Mouse (Mus musculus) forebrain, embryonic 16.5 days (tissue): ENCODE measurements around the gene Ano4. TPM values are rescaled to one million over a fixed set of nuclear protein-coding genes. Genes with fewer than 3 reads are reported as not detected.

Source experiments
- ATAC-seq: fragments of 200-750 bp; cut with Nextera tagmentation; 2 replicates; pipeline ENCODE4 v1.8.0; 2017; ENCODE audit warnings: mild to moderate bottlenecking, moderate library complexity
- H3K27ac ChIP-seq: fragments of 300-500 bp; sonication (generic); 2 replicates; pipeline ENCODE4 v1.5.1; 2014; ENCODE audit warnings: low read length, control low read depth
- H3K27me3 ChIP-seq: fragments of 300-500 bp; sonication (generic); replicated peaks from 2 replicates; pipeline ENCODE4 v1.6.1; 2014; ENCODE audit warnings: low read length; ENCODE audit not compliant: control insufficient read depth, insufficient read depth
- H3K36me3 ChIP-seq: fragments of 300-500 bp; sonication (generic); 2 replicates; pipeline ENCODE4 v1.6.1; 2014; ENCODE audit not compliant: control insufficient read depth, insufficient read depth
- H3K4me1 ChIP-seq: fragments of 300-500 bp; sonication (generic); replicated peaks from 2 replicates; pipeline ENCODE4 v1.6.1; 2014; ENCODE audit warnings: low read length; ENCODE audit not compliant: control insufficient read depth, insufficient read depth
- H3K4me2 ChIP-seq: fragments of 300-500 bp; sonication (generic); 2 replicates; pipeline ENCODE4 v1.6.1; 2014; ENCODE audit warnings: mild to moderate bottlenecking, low read length, control low read depth
- H3K4me3 ChIP-seq: fragments of 300-500 bp; sonication (generic); replicated peaks from 2 replicates; pipeline ENCODE4 v1.5.1; 2014; ENCODE audit warnings: mild to moderate bottlenecking, low read length, control low read depth
- H3K9ac ChIP-seq: fragments of 300-500 bp; sonication (generic); replicated peaks from 2 replicates; pipeline ENCODE4 v1.6.1; 2014; ENCODE audit warnings: low read depth, low read length, control low read depth
- H3K9me3 ChIP-seq: fragments of 300-500 bp; sonication (generic); 2 replicates; pipeline ENCODE4 v1.6.1; 2016; ENCODE audit warnings: low read length; ENCODE audit not compliant: control insufficient read depth
- WGBS: fragments of 180-500 bp; shearing (Covaris S2); extraction: QIAGEN DNeasy Blood & Tissue Kit; methylation state at CpG from one replicate; pipeline ENCODE4 v1.1.7; 2014; 5-methylcytosine and 5-hydroxymethylcytosine counted together
- polyA plus RNA-seq: library from polyadenylated mRNA; unstranded; fragments of >200 nt; fragmentation: Nextera tagmentation; extraction: Ambion mirVana; gene quantifications from 2 replicates; pipeline ENCODE4 v1.2.1, GENCODE M21; 2015

Ano4 gene
- polyA plus RNA-seq, 1 experiment from 2014 or later: 7.3 TPM

DNA sequence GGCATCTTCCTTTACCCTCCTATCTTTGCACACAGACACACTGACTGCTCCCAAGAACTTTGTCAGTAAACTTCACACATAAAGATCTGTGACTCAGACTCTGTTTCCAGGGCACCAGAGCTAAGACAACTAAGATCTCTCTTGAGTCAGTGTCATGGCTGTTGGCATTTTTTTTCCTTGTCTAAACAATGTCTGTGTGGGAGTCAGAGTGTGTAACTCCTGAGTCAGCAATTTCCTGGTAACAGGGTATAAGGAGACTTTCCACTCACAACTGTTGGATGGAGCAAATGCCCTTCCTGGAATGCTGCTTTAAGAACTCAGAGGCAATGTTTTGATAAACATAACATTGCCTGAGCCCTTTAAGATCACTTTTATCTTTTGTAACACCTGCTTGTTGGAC is 37.0 kb downstream of the Ano4 start:
- H3K36me3 ChIP-seq: no peaks in the 10 kb centered on the region
- H3K27me3 ChIP-seq: no peaks in the 10 kb centered on the region
- H3K27ac ChIP-seq: no peak overlapping the region
- no peak overlapping the region for H3K4me2 ChIP-seq
- no peak overlapping the region for H3K4me3 ChIP-seq
- ATAC-seq: no peak
- H3K4me1 ChIP-seq: no peaks in the 10 kb centered on the region
- H3K9ac ChIP-seq: no peak overlapping the region
- no peaks in the 10 kb centered on the region for H3K9me3 ChIP-seq

GRCm38 (mm10) chr10:89300346-89300745 is 44.2 kb downstream of the Ano4 start:
- 70% methylated on average over 2 of the region's 2 CpGs for WGBS
- H3K27ac ChIP-seq: no peak overlapping the region
- no peak for ATAC-seq
- H3K36me3 ChIP-seq: no peaks in the 10 kb centered on the region
- H3K4me2 ChIP-seq: no peak overlapping the region
- H3K4me1 ChIP-seq: no peaks in the 10 kb centered on the region
- no peak overlapping the region for H3K9ac ChIP-seq
- no peaks in the 10 kb centered on the region for H3K27me3 ChIP-seq
- H3K9me3 ChIP-seq: no peaks in the 10 kb centered on the region
- H3K4me3 ChIP-seq: no peak overlapping the region

- Histone ChIP-seq H3K27me3 (no peaks in the 10 kb centered on the region), H3K9me3 (no peaks in the 10 kb centered on the region), H3K9ac (no peak overlapping the region), H3K36me3 (no peaks in the 10 kb centered on the region), H3K4me3 (no peak overlapping the region), H3K4me2 (no peak overlapping the region), H3K4me1 (no peaks in the 10 kb centered on the region), H3K27ac (no peak overlapping the region)
- ATAC-seq: no peak
- WGBS: 76% methylated on average over 3 of the region's 3 CpGs
These were observed 51.8 kb downstream of the Ano4 start for GRCm38 (mm10) chr10:89292784-89293183.

DNA sequence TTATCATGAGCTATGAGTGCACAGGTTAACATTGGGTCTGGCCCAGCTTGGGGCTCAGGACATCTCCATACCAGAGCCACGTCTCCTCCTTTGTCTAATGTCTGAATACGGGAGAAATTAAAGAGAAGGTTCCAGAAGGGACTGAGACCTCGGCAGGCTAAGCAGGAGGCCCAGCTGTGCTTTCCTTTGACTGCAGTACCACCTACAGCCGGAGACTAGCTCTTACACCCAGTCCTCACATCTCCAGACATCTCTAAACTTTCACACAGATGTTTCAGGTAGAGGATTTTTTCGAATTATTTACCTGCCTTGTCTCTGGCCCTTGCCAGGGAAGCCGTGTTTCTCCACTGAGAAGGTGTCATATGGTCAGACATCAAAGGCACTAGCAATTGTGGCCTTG is 53.9 kb downstream of the Ano4 start:
- H3K9ac ChIP-seq: no peak overlapping the region
- no peaks in the 10 kb centered on the region for H3K36me3 ChIP-seq
- no peak overlapping the region for H3K27ac ChIP-seq
- H3K4me2 ChIP-seq: no peak overlapping the region
- ATAC-seq: no peak
- 67% methylated on average over 6 of the region's 6 CpGs for WGBS
- no peaks in the 10 kb centered on the region for H3K27me3 ChIP-seq
- no peaks in the 10 kb centered on the region for H3K4me1 ChIP-seq
- no peaks in the 10 kb centered on the region for H3K9me3 ChIP-seq
- H3K4me3 ChIP-seq: no peak overlapping the region

GRCm38 (mm10) chr10:89289290-89289689 is 55.3 kb downstream of the Ano4 start:
- no peaks in the 10 kb centered on the region for H3K27me3 ChIP-seq
- H3K4me2 ChIP-seq: no peak overlapping the region
- WGBS: 85% methylated on average over 4 of the region's 4 CpGs
- no peak overlapping the region for H3K9ac ChIP-seq
- no peak overlapping the region for H3K27ac ChIP-seq
- H3K36me3 ChIP-seq: no peaks in the 10 kb centered on the region
- no peak overlapping the region for H3K4me3 ChIP-seq
- ATAC-seq: no peak
- no peaks in the 10 kb centered on the region for H3K4me1 ChIP-seq
- H3K9me3 ChIP-seq: no peaks in the 10 kb centered on the region

- Histone ChIP-seq H3K27me3 (no peaks in the 10 kb centered on the region), H3K4me2 (no peak overlapping the region), H3K4me1 (no peaks in the 10 kb centered on the region; the same call in 1 of the 2 replicates), H3K36me3 (no peaks in the 10 kb centered on the region), H3K27ac (no peak overlapping the region), H3K9ac (no peak overlapping the region), H3K9me3 (no peaks in the 10 kb centered on the region), H3K4me3 (no peak overlapping the region)
- 44% methylated on average over 5 of the region's 5 CpGs for WGBS
- peak; percentile 65 for ATAC-seq
These were observed 64.2 kb downstream of the Ano4 start for GRCm38 (mm10) chr10:89280402-89280801.

DNA sequence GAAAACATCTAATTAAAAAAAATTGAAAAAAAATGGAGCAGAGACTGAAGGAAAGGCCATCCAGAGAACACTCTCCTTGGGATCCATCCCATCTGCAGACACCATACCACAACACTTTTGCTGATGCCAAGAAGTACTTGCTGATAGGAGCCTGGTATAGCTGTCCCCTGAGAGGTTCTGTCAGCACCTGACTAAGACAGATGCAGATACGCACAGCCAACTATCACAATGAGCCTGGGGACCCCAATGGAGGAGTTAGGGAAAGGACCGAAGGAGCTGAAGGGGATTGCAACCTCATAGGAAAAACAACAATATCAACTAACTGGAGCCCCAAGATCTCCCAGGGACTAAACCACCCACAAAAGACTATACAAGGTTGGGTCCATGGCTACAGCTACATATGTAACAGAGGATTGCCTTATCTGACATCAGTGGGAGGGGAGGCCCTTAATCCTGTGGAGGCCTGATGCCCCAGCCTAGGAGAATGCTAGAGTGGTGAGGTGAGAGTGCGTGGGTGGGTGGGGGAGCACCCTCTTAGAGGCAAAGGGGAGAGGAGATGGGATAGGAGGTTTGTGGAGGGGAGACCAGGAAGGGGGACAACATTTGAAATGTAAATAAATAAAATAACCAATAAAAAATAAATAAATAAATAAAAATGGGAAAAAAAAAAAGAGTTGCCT is 71.4 kb downstream of the Ano4 start:
- ATAC-seq: no peak
- no peaks in the 10 kb centered on the region for H3K27me3 ChIP-seq
- no peaks in the 10 kb centered on the region for H3K4me1 ChIP-seq
- H3K36me3 ChIP-seq: no peaks in the 10 kb centered on the region
- H3K9ac ChIP-seq: no peak overlapping the region
- no peak overlapping the region for H3K4me2 ChIP-seq
- H3K9me3 ChIP-seq: no peaks in the 10 kb centered on the region
- 95% methylated on average over 3 of the region's 3 CpGs for WGBS
- H3K27ac ChIP-seq: no peak overlapping the region
- no peak overlapping the region for H3K4me3 ChIP-seq

GRCm38 (mm10) chr10:89267312-89267711 is 77.2 kb downstream of the Ano4 start:
- 90% methylated on average over 3 of the region's 3 CpGs for WGBS
- no peak overlapping the region for H3K4me2 ChIP-seq
- no peak for ATAC-seq

DNA sequence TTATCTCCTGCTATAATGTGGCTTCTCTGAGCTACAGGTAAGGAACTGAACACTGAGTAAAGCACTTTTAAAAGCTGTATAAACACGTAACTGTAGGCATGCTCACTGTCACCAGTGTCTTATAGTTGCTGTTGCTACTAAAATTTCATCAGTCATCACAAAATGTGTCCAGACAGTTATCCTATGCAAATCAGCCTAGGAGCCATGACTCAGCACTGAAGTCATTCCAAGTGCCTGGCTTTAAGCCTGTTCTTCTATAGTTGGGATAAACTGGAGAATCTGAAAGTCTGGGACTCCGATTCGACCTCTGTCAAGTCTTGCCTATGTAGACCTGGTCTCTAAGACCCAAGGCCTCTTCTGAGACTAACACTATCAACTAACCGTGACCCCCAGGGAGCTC is 81.2 kb downstream of the Ano4 start:
- no peaks in the 10 kb centered on the region for H3K27me3 ChIP-seq
- H3K9me3 ChIP-seq: no peaks in the 10 kb centered on the region
- ATAC-seq: no peak
- no peak overlapping the region for H3K4me2 ChIP-seq
- no peak overlapping the region for H3K9ac ChIP-seq
- no peak overlapping the region for H3K27ac ChIP-seq
- 0 out of 2 replicates have a peak, but pooled peaks cover 2% of the 10 kb centered on the region for H3K4me1 ChIP-seq
- 81% methylated on average over 4 of the region's 4 CpGs for WGBS
- H3K4me3 ChIP-seq: no peak overlapping the region
- H3K36me3 ChIP-seq: no peaks in the 10 kb centered on the region

More at GRCm38 (mm10) chr10:89267312-89267711, 77.2 kb downstream of the Ano4 start:
- Histone ChIP-seq H3K27ac (no peak overlapping the region), H3K9me3 (no peaks in the 10 kb centered on the region), H3K27me3 (no peaks in the 10 kb centered on the region), H3K36me3 (no peaks in the 10 kb centered on the region), H3K4me1 (no peaks in the 10 kb centered on the region), H3K4me3 (no peak overlapping the region), H3K9ac (no peak overlapping the region)
